Mouse (Mus musculus) G1E (cell line): ENCODE results near the gene Lelp1. TPM values are rescaled to one million over a fixed set of nuclear protein-coding genes. Genes with fewer than 3 reads are reported as not detected.

Experiments
- ATAC-seq: 2 replicates; pipeline ENCODE4 v1.8.0; 2016; ENCODE audit warnings: mild to moderate bottlenecking; ENCODE audit not compliant: insufficient number of reproducible peaks, poor library complexity, low FRiP score, severe bottlenecking; ENCODE audit errors: extremely low read depth
- DNase-seq: peaks from one replicate; pipeline ENCODE4 v3.0.0; 2012; ENCODE audit warnings: low spot score
- H3K27me3 ChIP-seq: 2 replicates; pipeline ENCODE4 v1.6.1; 2012; ENCODE audit warnings: mild to moderate bottlenecking, low read length, inconsistent platforms; ENCODE audit not compliant: insufficient read depth
- H3K36me3 ChIP-seq: replicated peaks from 2 replicates; pipeline ENCODE3; 2012; ENCODE audit warnings: mild to moderate bottlenecking, inconsistent platforms
- H3K4me1 ChIP-seq: 2 replicates; pipeline ENCODE4 v1.6.1; 2012; ENCODE audit warnings: low read depth, low read length, inconsistent platforms, mixed read lengths; ENCODE audit not compliant: insufficient read depth
- H3K4me3 ChIP-seq: 2 replicates; pipeline ENCODE4 v1.5.1; 2012; ENCODE audit warnings: low read depth, mild to moderate bottlenecking, inconsistent platforms, low read length, moderate library complexity, mixed read lengths
- H3K9me3 ChIP-seq: replicated peaks from 2 replicates; pipeline ENCODE4 v1.6.1; 2012; ENCODE audit warnings: inconsistent platforms
- CTCF ChIP-seq: IDR thresholded peaks from 2 replicates; pipeline ENCODE4 v1.5.1; 2012; ENCODE audit warnings: low read depth, low read length, inconsistent platforms, mixed read lengths
- GATA1 ChIP-seq: IDR thresholded peaks from 2 replicates; pipeline ENCODE4 v1.6.1; 2012; ENCODE audit warnings: borderline replicate concordance, low read length, inconsistent platforms, mixed read lengths
- GATA2 ChIP-seq: IDR thresholded peaks from 2 replicates; pipeline ENCODE4 v1.6.1; 2012; ENCODE audit warnings: low read depth, low read length, inconsistent platforms, borderline replicate concordance
- POLR2AphosphoS5 ChIP-seq: IDR thresholded peaks from 2 replicates; pipeline ENCODE4 v1.6.1; 2012; ENCODE audit warnings: low read depth, low read length, inconsistent platforms; ENCODE audit not compliant: insufficient replicate concordance
- TAL1 ChIP-seq: conservative IDR thresholded peaks from 2 replicates; pipeline ENCODE4 v1.6.1; 2012; ENCODE audit warnings: low read depth, low read length, inconsistent platforms, mixed read lengths
- polyA plus RNA-seq: library from polyadenylated mRNA; stranded (reverse); fragments of >175 nt; gene quantifications from 2 replicates; pipeline ENCODE4 v1.2.3, GENCODE M21; 2012
- total RNA-seq, 2 experiments: library from RNA; stranded (forward) in 1 of 2; stranded (reverse) in 1 of 2; fragments of 200-1000 nt in 1 of 2; fragments of >200 nt in 1 of 2; fragmentation: Nextera tagmentation in 1 of 2; gene quantifications; 2 replicates each; pipeline ENCODE4 v1.2.3; 2014 to 2017

Gene Lelp1
- total and polyA plus RNA-seq, 3 experiments = not detected

GRCm38 (mm10) chr3:92106582-92106981 is 36.0 kb downstream of the Lelp1 start:
- DNase-seq = no peak
- no peak for ATAC-seq
- Histone ChIP-seq H3K27me3 (no peaks in the 10 kb centered on the region), H3K4me3 (no peak overlapping the region), H3K36me3 (no peaks in the 10 kb centered on the region), H3K4me1 (no peaks in the 10 kb centered on the region), H3K9me3 (no peaks in the 10 kb centered on the region)
- TF ChIP-seq GATA1 (no peak), TAL1 (no peak), CTCF (no peak), POLR2AphosphoS5 (no peak), GATA2 (no peak)

Other genes with a start within 250 kb of the Lelp1 start
- gene Pglyrp3, start 128.2 kb downstream of the Lelp1 start, total RNA-seq (2014; fragmentation: Nextera tagmentation) = not detected in 2 replicates
- gene Pglyrp3, start 128.2 kb downstream of the Lelp1 start, total RNA-seq (2017) = not detected in 2 replicates
- gene Pglyrp3, start 128.2 kb downstream of the Lelp1 start, polyA plus RNA-seq = not detected in 2 replicates
- gene Lor, start 59.6 kb downstream of the Lelp1 start, total RNA-seq (2014; fragmentation: Nextera tagmentation) = not detected in 2 replicates
- not detected in 2 replicates for gene Lor, start 59.6 kb downstream of the Lelp1 start, total RNA-seq (2017)
- not detected in 2 replicates for gene Lor, start 59.6 kb downstream of the Lelp1 start, polyA plus RNA-seq
- gene Prr9, start 18.8 kb downstream of the Lelp1 start, total RNA-seq (2014; fragmentation: Nextera tagmentation) = not detected in 2 replicates
- gene Prr9, start 18.8 kb downstream of the Lelp1 start, total RNA-seq (2017) = 0.22 TPM in 1 of 2 replicates, not detected in the other
- not detected in 2 replicates for gene Prr9, start 18.8 kb downstream of the Lelp1 start, polyA plus RNA-seq
- not detected in 2 replicates for gene Sprr2a1, start 73.1 kb upstream of the Lelp1 start, total RNA-seq (2014; fragmentation: Nextera tagmentation)
- gene Sprr2a1, start 73.1 kb upstream of the Lelp1 start, total RNA-seq (2017) = not detected in 2 replicates
- not detected in 2 replicates for gene Sprr2a1, start 73.1 kb upstream of the Lelp1 start, polyA plus RNA-seq
- not detected in 2 replicates for gene Sprr2a2, start 73.2 kb upstream of the Lelp1 start, total RNA-seq (2014; fragmentation: Nextera tagmentation)
- 0.12 and 0.60 TPM in 2 replicates for gene Sprr2a2, start 73.2 kb upstream of the Lelp1 start, total RNA-seq (2017)
- gene Sprr2a2, start 73.2 kb upstream of the Lelp1 start, polyA plus RNA-seq = not detected in 2 replicates
- not detected in 2 replicates for gene Sprr2a3, start 142.7 kb upstream of the Lelp1 start, total RNA-seq (2014; fragmentation: Nextera tagmentation)
- gene Sprr2a3, start 142.7 kb upstream of the Lelp1 start, total RNA-seq (2017) = 0.11 and 0.23 TPM in 2 replicates
- not detected in 2 replicates for gene Sprr2a3, start 142.7 kb upstream of the Lelp1 start, polyA plus RNA-seq
- not detected in 2 replicates for gene Sprr2b, start 173.9 kb upstream of the Lelp1 start, total RNA-seq (2014; fragmentation: Nextera tagmentation)
- not detected in 2 replicates for gene Sprr2b, start 173.9 kb upstream of the Lelp1 start, total RNA-seq (2017)
- not detected in 2 replicates for gene Sprr2b, start 173.9 kb upstream of the Lelp1 start, polyA plus RNA-seq
- not detected in 2 replicates for gene Sprr2d, start 196.4 kb upstream of the Lelp1 start, total RNA-seq (2014; fragmentation: Nextera tagmentation)
- gene Sprr2d, start 196.4 kb upstream of the Lelp1 start, total RNA-seq (2017) = not detected in 2 replicates
- gene Sprr2d, start 196.4 kb upstream of the Lelp1 start, polyA plus RNA-seq = not detected in 2 replicates
- not detected in 2 replicates for gene Sprr2e, start 209.4 kb upstream of the Lelp1 start, total RNA-seq (2014; fragmentation: Nextera tagmentation)
- not detected in 2 replicates for gene Sprr2e, start 209.4 kb upstream of the Lelp1 start, total RNA-seq (2017)
- not detected in 2 replicates for gene Sprr2e, start 209.4 kb upstream of the Lelp1 start, polyA plus RNA-seq
- gene Sprr2f, start 222.4 kb upstream of the Lelp1 start, total RNA-seq (2014; fragmentation: Nextera tagmentation) = not detected in 2 replicates
- gene Sprr2f, start 222.4 kb upstream of the Lelp1 start, total RNA-seq (2017) = not detected in 2 replicates
- not detected in 2 replicates for gene Sprr2f, start 222.4 kb upstream of the Lelp1 start, polyA plus RNA-seq
- gene Sprr2h, start 242.9 kb upstream of the Lelp1 start, total RNA-seq (2014; fragmentation: Nextera tagmentation) = not detected in 2 replicates
- gene Sprr2h, start 242.9 kb upstream of the Lelp1 start, total RNA-seq (2017) = not detected in 2 replicates
- gene Sprr2h, start 242.9 kb upstream of the Lelp1 start, polyA plus RNA-seq = not detected in 2 replicates